Mouse (Mus musculus): ENCODE data around the gene Itln1.

DNA sequence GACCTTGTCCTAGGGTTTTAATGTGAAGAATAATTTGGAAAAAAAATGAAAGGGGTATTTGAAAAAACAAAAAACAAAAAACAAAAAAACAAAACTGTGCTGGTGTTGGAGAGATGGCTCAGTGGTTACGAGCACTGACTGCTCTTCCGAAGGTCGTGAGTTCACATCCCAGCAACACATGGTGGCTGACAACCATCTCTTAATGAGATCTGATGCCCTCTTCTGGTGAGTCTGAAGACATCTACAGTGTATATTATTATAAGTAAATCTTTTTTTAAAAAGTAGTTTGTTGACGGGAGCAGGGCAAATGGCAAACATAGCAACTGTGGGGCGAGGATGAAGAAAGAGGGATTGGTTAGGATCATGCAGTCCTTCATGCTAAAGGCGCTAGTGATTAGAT lies 39.7 kb downstream of the Itln1 start:
- no peak for TF ChIP-seq ZC3H11A (IDR thresholded peaks at IDR 0.05; ENCODE audit: borderline replicate concordance, low read depth, low read length)
- TF ChIP-seq ZNF384 (IDR thresholded peaks at IDR 0.05; ENCODE audit: low read depth, low read length) = no peak
- TF ChIP-seq HCFC1 (IDR thresholded peaks at IDR 0.05; ENCODE audit: borderline replicate concordance, insufficient read depth, low read length) = no peak
- TF ChIP-seq MAFK (IDR thresholded peaks at IDR 0.05; ENCODE audit: insufficient read depth, low read depth, low read length) = no peak

All from ES-E14 (cell line).